Mouse (Mus musculus) C2C12 (cell line): ENCODE data around the gene Ddt.

Experiments
- MAX ChIP-seq: IDR thresholded peaks from one replicate; pipeline ENCODE4 v1.6.1; 2011; ENCODE audit warnings: mild to moderate bottlenecking, control low read depth
- USF1 ChIP-seq: IDR thresholded peaks from one replicate; pipeline ENCODE4 v1.6.1; 2011; ENCODE audit warnings: low read depth, mild to moderate bottlenecking, control low read depth, moderate library complexity

- TF ChIP-seq USF1 (no peak), MAX (no peak)
These were observed 16.5 kb downstream of the Ddt start for GRCm38 (mm10) chr10:75756719-75757118.
